Mouse (Mus musculus): ENCODE data around the gene Tfpi.

Gene Tfpi

GRCm38 (mm10) chr2:84476577-84476976, at the start of gene Tfpi:
TSS of gene Tfpi (minus strand) at chr2:84476775.
- DNase-seq: peak; percentile 27

DNA sequence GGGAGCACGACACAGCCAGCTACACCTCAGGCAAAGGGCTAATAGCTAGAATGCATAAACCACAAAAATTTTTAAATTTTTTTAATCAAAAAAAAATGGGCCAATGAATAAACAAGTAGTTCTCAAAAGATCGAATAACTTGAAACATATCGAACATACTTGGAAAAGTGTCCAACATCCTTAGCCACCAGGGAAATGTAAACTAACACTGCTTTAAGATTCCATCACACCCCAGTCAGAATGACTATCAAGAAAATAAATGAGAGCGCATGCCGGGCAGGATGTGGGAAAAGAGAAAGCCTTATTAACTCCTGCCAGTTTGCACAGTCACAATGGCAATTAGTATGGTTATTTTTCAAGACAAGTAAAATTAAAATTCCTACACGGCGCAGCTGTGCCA, 49.6 kb upstream of the Tfpi start:
- DNase-seq: no peak

GRCm38 (mm10) chr2:84525806-84526205, 49.2 kb upstream of the Tfpi start:
- DNase-seq: no peak

DNA sequence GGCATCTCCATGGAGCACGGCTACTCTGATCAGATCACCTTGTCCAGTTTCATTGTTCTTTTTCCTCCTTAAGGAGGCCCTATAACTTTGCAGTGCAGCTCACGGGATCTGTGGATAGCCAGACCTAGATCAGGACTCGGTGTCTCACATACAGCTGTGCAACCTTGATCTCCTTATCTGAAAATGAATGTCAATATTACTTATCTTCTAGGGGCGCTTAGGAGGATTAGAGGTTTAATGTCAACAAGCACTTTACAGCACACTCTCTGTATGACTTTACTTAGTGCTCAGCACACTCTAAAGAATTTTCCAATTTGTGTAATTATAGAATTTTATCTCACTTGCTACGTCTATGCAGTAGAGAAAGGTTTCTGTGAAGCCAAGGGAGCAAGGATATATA, 48.5 kb upstream of the Tfpi start:
- no peak for DNase-seq

DNA sequence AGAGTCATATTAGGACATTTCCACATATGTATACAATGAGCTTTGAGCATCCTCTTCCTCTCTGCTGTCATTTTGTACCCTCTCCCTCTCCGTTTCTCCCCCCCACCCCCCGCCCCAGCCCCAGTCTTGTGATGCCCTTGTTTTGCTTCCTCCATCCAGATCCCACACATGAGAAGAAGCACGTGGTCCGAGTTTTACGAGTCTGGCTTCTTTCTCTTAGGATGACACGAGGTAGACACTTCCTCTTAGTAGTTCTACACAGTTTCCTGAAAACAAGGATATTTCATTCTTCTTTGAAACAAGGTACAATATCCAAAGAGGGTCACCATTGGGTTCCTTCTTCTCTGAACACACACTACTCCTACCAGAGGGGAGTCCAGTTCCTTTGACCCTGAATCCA, 47.4 kb upstream of the Tfpi start:
- no peak for DNase-seq

DNA sequence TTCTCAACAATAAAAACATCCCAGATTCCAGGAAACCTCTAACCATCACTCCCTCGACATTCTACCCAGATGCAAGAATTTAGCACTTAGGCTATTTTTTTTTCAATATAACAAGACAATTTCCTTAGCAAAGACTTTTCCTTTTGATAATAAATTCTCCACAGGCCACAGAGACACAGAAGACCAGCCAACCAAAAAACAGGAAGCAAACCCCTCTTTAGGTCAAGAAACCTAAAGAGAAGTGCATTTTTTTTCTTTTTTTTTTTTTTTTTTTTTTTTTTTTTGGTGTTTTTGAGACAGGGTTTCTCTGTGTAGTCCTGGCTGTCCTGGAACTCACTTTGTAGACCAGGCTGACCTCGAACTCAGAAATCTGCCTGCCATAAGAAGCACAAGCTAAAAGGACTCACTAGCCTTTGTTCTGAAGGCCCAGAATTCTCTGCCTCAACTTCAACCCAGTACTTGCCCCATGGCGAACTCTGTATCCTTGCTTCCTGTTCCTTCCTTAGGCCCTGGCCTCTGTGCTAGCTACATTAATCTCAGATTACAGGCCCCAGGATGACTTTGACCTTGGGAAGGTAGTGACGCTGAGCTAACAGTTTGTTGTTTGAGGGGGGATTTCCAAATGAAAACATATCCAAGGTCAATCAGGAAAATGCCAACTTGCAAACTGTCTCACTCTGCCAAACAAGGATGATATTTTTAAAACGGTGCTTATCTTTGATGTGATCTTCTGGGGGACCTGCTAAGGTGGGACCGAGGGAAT, 46.7 kb upstream of the Tfpi start:
- no peak for DNase-seq

DNA sequence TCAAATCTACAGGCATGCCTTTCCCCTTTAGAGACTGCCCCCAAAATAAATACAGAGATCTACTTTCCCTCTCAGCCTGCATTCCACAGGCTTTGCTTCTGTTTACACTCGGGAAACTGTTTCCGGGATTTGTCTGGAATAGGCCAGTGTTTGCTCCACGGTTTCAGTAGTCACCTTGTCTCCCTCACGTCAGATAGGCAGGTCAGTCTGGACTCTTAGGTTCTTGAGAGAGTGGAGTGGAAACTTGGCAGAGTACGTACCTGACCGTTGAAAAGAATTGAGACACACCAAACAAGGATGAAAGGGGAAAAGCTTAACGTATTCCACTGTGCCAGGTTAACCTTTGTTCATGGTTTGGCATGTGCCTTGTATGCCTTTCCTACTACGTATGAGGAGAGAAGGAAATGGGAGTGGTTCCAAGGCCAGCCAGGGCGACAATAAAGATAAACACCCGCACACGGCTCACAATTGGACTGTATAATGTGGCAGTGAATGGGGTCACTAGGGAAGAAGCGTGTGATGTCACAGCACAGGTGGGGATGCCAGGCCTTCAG, 43.0 kb upstream of the Tfpi start:
- no peak for DNase-seq

DNA sequence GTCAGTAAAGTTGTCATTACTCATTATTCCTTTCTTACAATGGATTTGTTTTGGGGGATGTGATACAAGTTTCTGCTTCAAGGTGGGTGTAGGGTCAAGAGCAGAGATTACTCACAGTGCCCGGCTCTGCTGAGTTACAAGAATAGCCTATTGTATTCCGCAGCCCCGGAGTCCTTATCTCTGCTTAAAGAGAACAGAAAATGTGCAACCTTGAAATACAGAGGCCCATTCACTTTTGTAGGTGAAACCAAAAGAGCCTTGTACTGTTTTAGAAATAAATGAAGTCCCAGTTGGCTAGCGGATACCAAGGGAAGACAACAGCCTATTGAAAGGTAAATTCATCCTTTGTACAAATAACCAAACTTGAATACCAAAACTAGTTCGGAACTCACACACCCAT, 42.2 kb upstream of the Tfpi start:
- no peak for DNase-seq

- no peak for DNase-seq
Observed at GRCm38 (mm10) chr2:84513281-84513680, 36.7 kb upstream of the Tfpi start.

GRCm38 (mm10) chr2:84511508-84511907, 34.9 kb upstream of the Tfpi start:
- no peak for DNase-seq

DNA sequence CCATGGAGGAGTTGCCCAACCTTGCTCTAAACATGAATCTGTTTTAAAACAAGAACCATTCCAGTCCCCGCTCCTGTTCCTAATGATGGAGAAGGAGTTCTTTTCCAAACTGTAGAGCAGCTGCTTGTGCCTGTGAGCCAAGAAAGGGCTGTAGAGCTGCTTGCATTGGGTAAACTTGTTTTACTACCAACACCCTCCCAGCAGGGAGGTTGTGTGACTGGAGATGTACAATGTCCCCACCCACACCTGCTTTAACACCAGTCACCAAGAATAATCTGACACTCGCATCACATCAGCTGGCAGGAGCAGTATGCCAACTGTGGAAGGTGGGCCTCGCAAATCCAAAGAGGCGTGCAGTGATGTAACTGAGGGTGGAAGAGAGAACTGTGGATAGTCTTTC, 34.5 kb upstream of the Tfpi start:
- no peak for DNase-seq

GRCm38 (mm10) chr2:84504954-84505394, 28.4 kb upstream of the Tfpi start:
- peak; percentile 24 for DNase-seq

GRCm38 (mm10) chr2:84504285-84504684, 27.7 kb upstream of the Tfpi start:
- no peak for DNase-seq

- DNase-seq: no peak
Observed at GRCm38 (mm10) chr2:84498921-84499320, 22.3 kb upstream of the Tfpi start.

- DNase-seq: no peak
Observed at GRCm38 (mm10) chr2:84495108-84495507, 18.5 kb upstream of the Tfpi start.

DNA sequence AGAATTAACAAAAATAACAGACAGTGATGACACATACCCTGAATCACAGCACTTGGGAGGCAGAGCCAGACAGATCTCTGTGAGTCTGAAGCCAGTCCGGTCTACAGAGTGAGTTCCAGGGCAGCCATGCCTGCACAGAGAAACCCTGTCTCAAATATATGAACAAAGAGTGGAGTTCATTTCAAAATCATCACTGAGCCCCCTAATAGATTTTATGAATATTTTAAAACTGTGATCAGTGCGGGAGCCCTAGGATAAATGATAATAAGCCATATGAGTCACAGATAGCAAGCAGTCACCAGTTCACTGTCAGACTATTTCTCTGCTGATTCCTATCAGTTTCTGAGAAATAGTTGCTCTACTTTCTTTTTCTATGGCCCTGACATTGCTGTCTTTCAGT, 17.1 kb upstream of the Tfpi start:
- DNase-seq: no peak

DNA sequence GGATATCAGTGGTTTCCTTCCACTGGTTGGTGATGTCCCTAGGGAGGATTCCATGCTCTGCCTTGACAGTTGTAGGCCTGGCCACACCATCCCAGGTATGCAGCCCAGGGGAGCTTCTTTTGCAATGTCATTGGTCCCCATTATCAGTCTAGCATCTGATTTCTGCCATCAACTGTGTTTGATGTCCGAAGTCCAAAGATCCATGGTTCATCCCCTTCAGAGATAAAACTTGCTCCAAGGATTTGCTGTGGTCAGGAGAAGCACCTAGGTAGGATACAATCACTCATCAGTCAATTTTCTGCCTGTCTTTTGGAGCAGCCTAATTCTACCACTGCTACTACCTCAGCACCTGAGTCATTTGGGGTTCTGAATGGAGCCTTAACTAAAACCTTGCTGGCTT, 15.1 kb upstream of the Tfpi start:
- DNase-seq: no peak

DNA sequence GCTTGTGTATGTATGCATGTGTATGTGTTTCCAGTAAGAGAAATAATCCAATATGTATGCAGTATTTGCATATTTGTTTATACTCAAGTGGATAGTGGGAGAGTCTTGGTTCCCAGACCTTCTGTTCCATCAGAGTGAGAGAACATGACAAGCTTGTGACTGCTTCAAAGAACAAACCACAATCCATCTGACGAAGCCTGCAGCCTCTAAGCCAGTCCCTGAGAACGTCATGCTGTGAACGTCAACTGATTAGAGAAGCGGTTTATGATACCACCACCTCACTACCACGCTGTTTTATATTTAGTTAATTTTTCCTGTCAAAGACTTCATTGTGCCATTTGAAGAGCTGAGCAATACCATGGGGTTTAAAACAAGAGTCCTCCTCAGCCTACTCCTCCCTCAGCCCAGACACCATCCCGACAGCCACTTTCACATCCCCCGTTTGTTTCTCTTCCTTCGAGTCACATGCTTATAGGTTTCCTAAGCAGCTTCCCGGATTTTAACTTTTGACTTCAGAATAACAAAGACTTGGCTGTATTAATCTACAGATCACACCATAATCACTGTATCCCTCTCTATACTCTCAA, 11.2 kb upstream of the Tfpi start:
- no peak for DNase-seq

DNA sequence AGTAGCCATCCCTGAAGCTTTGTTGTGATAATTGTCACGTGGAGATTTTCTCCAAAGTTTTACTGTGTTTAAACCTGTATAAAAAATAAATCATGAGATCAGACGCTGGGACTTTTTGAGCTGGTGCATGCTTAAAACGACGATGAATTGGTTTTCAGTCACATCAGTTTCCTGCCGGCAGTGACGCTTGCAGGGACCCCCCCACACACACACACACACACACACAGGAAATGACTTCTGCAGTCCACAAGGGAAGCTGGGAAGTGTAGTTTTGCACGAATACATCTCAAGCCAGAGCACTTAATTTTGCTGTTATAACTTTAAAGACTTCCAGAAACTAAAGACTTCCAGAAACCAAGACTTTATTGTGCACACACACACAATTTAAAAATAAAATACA, 5.3 kb upstream of the Tfpi start:
- DNase-seq: peak; percentile 33

GRCm38 (mm10) chr2:84479036-84479435, 2.5 kb upstream of the Tfpi start:
- DNase-seq: no peak

GRCm38 (mm10) chr2:84477759-84478158, 1.2 kb upstream of the Tfpi start:
- no peak for DNase-seq

DNA sequence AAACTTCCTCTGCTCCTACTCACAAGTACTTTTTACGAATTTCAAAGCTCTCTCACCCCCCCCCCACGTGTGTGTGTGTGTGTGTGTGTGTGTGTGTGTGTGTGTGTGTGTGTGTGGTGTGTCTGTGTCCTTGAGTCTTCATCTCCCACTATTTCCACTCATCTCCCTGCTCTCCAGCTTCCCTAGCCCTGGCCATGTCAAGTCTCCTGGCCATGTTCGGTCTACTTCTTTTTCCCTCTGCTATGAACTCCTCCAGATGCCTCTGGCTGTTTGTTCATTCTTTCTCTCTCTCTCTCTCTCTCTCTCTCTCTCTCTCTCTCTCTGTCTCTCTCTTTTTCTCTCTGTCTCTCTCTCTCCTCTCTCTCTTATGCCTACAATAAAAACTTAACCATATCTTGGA, 444 bp downstream of the Tfpi start:
- DNase-seq: no peak

DNA sequence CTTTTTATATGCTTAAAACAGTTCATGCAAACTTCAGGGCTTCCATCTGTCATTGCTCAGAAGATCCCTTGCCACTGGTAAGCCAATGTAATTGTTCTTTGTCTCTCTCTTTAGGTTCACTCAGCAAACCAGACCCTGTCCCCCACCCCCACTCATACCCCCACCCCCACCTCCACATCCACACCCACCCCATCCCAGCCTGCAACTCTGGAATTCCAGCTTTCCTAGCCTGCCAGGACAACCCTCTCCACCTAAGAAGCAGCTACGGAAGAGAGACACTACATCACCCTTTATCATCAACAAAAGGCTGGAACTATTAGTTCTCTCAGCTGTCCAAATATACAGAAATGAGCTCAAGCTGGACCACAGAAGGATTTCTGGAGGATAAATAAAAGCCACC, 974 bp downstream of the Tfpi start:
- DNase-seq: no peak

- no peak for DNase-seq
Observed at GRCm38 (mm10) chr2:84474651-84475050, 1.9 kb downstream of the Tfpi start.

All from liver (tissue).